Mouse (Mus musculus): ENCODE measurements at regions not wholly inside any gene's neighbourhood (a gene's known extent, or its start where the extent isn't known, plus 50 kb on each side); places are given as distances from the start of the nearest gene placed in this dataset.

DNA sequence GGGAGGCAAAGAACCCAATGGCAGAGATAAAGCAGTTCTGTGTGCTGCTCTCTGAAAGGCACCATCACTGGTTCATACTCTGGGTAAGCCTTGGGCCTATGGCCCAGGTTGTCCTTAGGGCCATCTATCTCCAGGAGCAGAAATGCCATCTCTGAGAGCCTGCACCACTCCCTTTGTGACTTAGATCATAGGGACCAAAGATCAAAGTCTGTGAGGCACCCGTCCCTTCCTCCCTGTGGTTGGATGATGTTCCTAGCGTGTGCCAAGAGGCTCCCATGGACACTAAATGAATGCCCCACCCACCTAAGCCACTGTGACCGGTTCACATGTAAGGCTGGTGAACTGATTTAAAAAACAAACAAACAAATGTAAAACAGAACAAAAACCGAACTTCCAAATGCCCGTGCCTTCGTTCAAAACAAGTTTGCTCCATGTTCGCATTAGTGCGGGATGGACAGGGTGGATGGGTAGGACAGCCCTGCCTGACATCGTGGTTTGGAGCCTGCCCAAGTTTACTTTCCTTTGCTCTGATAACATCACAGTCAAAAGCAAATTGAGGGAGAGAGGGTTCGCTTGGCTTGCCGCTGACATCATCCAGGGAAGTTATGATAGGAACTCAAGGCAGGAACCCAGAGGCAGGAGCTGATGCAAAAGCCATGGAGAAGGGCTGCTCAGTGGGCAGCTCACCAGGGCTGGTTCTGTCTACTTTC is 418.6 kb downstream of the Med13l start:
- peak; percentile 49 for DNase-seq (ENCODE audit: low spot score)

DNA sequence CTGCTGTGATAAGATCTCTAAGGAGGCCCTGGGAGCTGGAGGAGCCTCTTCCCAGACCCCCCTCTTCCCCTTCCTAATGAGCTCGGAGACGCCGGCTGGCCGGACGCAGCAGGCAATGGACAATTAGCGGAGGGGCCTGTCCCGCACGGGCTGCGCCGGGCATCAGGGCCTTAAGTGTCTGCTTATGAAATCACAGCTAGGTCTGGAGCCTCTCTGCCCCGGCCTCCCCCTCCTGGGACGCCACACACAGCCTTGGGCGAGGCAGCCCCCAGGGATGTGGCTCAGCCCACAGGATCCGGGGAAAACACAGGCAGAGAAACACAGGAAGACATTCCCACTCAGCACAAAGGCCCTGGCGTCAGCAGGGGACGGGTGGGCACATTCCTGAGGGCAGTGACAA is 420.6 kb downstream of the Med13l start:
- peak; percentile 80 for DNase-seq (ENCODE audit: low spot score)

DNA sequence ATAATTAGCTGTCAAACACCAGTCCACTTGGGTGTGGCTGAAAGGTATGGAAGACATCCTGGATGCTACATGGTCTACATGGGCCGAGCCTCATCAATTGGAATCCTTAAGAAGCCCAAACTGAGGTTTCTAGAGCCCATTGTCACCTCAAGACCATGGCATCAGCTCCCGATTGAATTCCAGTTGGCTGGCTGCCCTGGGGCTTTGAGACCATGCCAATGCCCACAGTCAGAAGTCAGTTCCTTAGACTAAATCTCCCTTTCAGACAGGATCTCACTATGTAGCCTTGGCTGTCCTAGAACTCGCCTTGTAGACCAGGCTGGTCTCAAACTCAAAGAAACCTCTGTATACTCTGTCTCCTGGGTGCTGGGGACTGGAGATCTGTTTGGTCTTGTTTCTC is 423.8 kb downstream of the Med13l start:
- no peak for DNase-seq (ENCODE audit: low spot score)

DNA sequence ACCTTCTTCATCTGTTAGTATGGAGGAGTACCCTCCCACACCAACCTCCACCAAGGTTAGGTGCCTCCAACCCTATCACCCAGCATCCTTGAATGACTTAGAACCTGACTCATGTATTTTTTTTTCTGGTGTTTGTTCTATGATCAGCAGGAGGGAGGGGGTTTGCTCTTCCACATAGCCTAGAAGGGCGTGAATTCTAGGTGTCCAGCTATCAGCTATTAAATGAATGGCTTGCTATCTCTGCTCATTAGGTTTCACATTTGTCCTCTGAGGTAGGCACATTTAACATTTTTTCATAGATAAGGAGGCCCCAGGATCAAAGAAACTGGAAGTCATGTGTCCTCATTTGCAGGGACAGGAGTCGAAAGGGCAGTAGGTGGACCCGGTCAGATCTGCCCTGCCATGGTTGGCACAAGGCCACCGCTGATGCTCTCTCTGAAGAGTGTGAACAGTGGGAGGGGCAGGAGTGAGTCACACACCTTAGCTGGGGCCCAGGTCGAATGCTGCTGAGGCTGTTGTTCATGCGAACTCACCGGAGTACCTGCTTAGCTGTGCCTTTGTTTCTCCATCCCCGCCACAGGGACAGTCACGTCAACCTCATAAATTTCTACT is 424.4 kb downstream of the Med13l start:
- no peak for DNase-seq (ENCODE audit: low spot score)

DNA sequence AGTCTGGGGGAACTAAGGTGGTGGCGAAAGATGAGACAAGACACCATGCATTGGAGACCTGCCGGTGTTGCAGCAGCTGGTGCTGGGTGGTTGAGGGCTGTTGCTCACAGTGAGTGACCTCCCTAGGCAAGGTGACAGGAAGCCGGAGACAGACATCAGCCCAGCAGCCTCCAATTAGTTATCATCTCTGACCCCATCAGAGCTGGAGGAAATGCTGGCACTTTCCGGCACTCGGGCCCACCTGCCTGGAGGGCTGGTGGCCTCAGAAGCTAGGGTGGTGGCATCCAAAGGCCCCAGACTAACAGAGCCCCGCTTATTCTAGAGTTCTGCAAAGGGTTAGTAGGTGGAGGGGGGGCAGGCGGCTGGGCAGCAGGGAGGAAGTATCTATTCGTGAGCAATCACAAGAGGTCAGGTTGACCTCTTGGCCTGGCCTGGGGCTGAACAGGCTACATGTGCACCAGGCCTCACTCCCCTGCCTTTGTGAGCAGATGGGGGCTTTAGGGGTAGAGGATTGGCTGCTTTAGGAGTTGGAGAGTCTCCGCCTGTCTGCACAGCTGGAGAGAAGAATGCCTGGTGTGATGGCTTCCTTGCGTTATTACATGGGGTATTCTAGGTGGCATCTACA is 427.0 kb downstream of the Med13l start:
- no peak for DNase-seq (ENCODE audit: low spot score)

DNA sequence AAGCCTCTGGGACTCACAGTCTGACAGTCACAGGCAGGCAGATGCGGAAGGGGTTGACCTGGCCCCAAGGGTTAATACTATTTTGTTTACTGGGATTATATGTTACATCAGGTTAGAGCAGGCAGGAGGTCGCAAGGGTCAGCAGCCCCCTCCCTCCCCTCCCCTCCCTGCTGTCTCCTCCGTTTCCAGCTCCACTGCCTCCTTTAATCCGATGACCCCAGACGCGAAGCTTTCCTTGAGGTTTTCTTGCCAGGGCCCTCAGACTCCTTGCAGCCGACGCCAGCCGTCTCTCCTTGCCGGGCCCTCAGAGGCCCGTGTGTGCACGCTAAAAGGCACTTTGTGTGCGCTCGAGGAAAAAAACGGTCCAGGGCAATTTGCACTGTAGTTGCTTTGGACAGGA is 438.6 kb downstream of the Med13l start:
- DNase-seq (ENCODE audit: low spot score): no peak

DNA sequence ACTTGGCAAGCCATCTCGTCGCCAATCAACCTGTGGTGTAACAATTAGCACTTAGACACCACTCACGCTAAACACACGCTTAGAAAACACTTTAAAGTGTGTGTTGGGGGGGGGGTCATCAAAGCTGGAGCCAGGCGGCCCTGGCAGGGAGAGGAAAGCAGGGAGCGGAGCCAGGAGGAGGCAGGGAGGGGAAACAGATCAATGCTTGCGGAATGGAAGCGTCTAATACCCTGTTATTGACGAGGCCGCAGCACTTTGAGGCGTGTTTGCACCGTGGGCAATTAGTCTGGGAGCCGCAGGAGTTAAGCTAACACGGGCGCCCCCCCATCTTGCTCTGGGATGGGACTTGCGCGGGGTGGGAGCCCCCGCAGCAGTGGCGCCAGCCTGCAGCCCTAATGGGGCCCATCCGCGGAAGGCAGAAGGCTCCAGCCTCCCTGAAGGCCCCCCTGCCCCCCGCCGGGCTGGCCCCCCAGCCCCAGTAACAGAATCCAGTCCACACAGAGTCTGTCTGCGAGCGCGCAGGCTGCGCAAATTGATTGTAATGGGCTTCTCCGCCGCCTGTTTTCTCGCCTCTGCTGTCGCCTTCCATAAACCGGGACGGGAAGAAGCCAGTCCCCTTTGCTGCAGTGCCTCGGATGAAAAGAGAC is 445.5 kb downstream of the Med13l start:
- DNase-seq (ENCODE audit: low spot score): no peak

DNA sequence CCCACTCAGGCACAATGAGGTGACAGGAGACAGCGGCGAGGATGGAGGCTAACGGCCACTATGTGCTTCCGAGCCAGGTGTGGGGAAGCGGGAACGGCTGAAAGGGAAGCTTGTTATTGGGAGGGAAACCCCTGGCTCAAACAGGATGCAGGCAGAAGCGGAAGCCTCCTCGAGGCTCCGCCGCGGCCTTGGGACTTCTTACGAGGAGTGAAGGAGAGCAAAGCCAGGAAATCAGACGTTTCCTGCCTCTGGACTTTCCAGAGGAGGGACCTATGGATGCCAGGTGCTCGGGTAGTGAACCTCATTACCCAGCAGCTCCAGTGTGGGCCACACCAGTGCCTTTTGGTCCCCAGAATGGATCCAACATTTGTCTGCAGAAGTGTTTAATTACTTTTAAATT is 449.6 kb downstream of the Med13l start:
- no peak for DNase-seq (ENCODE audit: low spot score)

GRCm38 (mm10) chr5:119015181-119015580 is 454.7 kb downstream of the Med13l start:
- DNase-seq (ENCODE audit: low spot score): no peak

GRCm38 (mm10) chr5:119015606-119016255 is 455.3 kb downstream of the Med13l start:
- no peak for DNase-seq (ENCODE audit: low spot score)

- DNase-seq (ENCODE audit: low spot score): no peak
These were observed 455.9 kb downstream of the Med13l start for GRCm38 (mm10) chr5:119016420-119016819.

DNA sequence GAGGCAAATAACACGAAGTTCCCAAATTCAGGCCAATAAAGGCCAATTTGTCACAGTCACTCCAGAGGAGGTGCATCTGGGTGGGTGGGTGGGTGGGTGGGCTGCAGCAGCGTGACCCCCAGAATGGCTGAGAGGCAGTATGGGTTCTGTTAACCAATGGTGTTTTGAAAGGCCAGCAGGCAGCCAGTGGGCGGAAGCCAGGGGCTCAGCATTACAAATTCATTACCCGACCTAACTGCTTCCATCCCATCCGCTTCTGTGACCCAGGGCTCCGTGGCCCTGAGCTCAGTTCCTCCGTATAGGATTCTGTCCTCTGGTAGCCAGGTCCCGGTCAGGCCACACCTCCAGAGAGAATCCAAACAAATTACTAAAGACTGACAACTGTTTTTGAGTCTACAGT is 463.5 kb downstream of the Med13l start:
- DNase-seq (ENCODE audit: low spot score): no peak

DNA sequence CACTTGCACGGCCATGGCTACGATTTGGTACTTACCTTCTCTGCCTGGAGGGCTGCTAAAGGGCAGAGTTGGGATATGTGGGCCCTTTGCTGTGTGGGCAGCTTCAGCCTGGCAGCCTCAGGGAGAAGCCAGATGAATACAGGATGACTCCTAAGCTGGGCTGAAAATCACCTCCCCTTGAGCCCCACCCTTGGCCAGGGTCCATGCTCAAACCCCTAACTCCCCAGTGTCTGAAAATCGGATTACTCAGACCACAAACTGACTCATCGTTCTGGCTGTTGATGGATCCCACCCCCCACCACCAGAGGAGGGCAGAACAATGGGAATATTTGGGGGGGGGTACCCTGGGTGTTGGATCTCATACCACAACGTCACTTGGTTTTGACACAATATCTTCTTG is 471.6 kb downstream of the Med13l start:
- no peak for DNase-seq (ENCODE audit: low spot score)

- no peak for DNase-seq (ENCODE audit: low spot score)
These were observed 484.1 kb downstream of the Med13l start for GRCm38 (mm10) chr5:119044548-119044947.

DNA sequence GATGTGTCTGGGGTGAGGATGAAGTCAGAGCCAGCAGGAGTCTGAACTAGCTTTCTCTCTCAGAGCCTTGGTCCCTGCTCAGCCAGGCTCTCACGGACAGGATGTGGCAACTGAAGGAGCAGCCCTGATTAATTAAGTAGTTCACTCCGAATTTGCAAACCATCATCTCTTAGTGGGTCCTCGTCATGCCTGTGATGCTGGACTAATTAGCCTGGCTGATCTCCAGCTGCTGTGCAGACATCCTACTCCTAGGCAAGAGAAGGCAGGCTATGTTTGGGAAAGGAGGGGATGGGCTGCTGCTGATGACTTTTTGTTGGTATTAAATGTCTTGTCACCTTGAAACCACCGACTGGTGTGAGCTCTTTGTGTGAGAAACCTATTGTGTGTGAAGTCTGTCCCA is 487.1 kb downstream of the Med13l start:
- no peak for DNase-seq (ENCODE audit: low spot score)

GRCm38 (mm10) chr5:119052354-119052996 is 492.0 kb downstream of the Med13l start:
- DNase-seq (ENCODE audit: low spot score): peak; percentile 79

DNA sequence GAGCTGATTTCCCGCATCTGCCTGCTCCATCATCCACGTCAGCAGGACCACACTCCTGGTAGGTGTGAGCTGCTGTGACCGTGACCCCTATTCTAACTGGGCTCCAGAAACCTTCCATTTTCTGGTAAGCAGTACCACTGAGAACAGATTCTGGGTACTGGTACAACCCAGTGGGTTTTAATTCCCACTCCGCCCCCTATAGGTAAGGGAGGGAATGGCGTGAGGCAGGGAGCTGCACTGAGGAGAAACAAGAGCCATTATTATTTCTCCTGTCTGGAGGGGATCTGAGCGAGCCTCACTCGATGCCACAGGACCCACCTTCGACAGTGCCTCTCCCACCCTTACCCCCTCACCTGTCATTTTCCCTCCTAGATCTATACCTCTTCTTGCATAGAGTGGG is 493.3 kb downstream of the Med13l start:
- no peak for DNase-seq (ENCODE audit: low spot score)

GRCm38 (mm10) chr5:119054393-119054792 is 493.9 kb downstream of the Med13l start:
- DNase-seq (ENCODE audit: low spot score): no peak

GRCm38 (mm10) chr5:119055430-119055829 is 495.0 kb downstream of the Med13l start:
- peak; percentile 77 for DNase-seq (ENCODE audit: low spot score)

DNA sequence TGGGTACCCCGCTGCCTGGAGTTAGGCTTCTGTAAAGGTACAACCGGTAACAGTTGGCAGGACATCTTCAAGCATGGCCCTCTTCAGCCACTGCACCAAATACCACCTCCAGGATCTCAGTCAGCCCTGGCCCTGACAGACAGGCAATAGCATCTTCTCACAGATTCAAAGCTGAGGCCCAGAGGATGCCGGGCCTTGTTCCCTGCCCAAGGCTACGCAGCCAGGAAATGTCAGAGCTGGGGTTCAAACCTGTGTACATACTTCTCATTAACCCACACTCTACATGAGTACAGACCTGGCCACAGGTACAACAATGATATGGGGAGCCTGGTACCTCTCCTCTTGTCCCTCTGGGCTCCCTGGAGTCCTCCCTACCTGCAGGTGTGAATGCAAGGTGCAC is 497.3 kb downstream of the Med13l start:
- DNase-seq (ENCODE audit: low spot score): no peak

GRCm38 (mm10) chr5:119058231-119058851 is 497.9 kb downstream of the Med13l start:
- peak; percentile 23 for DNase-seq (ENCODE audit: low spot score)

DNA sequence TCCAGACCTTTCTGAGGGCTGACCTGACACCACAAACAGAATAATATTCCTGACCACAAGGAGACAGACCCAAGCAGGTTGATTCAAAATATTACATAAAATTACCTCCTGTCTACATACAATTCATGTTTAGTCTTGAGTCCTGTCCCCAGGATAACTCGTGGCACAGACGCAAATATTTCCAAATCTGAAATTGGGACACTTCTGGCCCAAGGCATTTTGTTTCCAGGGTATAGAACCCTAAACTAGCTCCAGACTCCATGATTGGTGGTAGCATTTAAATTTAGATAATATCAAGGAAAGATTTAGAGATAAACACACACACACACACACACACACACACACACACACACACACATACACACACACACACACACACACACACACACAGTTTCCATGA is 498.7 kb downstream of the Med13l start:
- DNase-seq (ENCODE audit: low spot score): no peak

Measured in lung, postnatal 25 days (tissue).